18 mouse cellular contexts compared by ENCODE assay signal in genomic region chr5:121798447-121798846, GRCm38 (mm10).
"Had no signal": no experiment of that assay in that cellular context is flagged by ENCODE, and none has a peak within 500 bp of the region (broad histone marks: within the 10 kb centered on the region; RNA-seq: fewer than 3 reads in every experiment).

No protein-coding gene starts in this region.

- ATAC-seq: midbrain, embryonic 15.5 days had no signal

- H3K4me3 ChIP-seq: midbrain, embryonic 10.5 days; midbrain, embryonic 12.5 days; midbrain, embryonic 15.5 days; myocyte; neural tube, embryonic 13.5 days; neural tube, embryonic 15.5 days had no signal

- H3K9me3 ChIP-seq: midbrain, embryonic 10.5 days; midbrain, embryonic 12.5 days; midbrain, embryonic 15.5 days; neural tube, embryonic 13.5 days; neural tube, embryonic 15.5 days had no signal

- H3K4me2 ChIP-seq: lung, embryonic 14.5 days; midbrain, embryonic 12.5 days; midbrain, embryonic 15.5 days; neural tube, embryonic 13.5 days; neural tube, embryonic 15.5 days had no signal

- DNase-seq: lung, adult 18-20 months; lung, embryonic 14.5 days; lung, postnatal 10 days; lung, postnatal 4 days; retina, postnatal 1 day; right cerebral cortex, adult 18-20 months; right cerebral cortex, postnatal 25 days; right cerebral cortex, postnatal 4 days; spleen, adult 18-20 months; thymus, adult 2 months; thymus, postnatal 25 days; thymus, postnatal 4 days had no signal

- H3K4me1 ChIP-seq: midbrain, embryonic 10.5 days; midbrain, embryonic 12.5 days; midbrain, embryonic 15.5 days; neural tube, embryonic 13.5 days; neural tube, embryonic 15.5 days had no signal

- H3K27ac ChIP-seq: midbrain, embryonic 10.5 days; midbrain, embryonic 12.5 days; midbrain, embryonic 15.5 days; neural tube, embryonic 13.5 days; neural tube, embryonic 15.5 days had no signal

- H3K9ac ChIP-seq: lung, embryonic 14.5 days; midbrain, embryonic 12.5 days; midbrain, embryonic 15.5 days; neural tube, embryonic 13.5 days; neural tube, embryonic 15.5 days had no signal

- H3K27me3 ChIP-seq: midbrain, embryonic 12.5 days; midbrain, embryonic 15.5 days; neural tube, embryonic 13.5 days; neural tube, embryonic 15.5 days had no signal
